Mouse (Mus musculus): ENCODE results near the gene Foxp1. TPM values are rescaled to one million over a fixed set of nuclear protein-coding genes. Genes with fewer than 3 reads are reported as not detected.

Gene Foxp1
- total RNA-seq, 2 experiments from 2014 or later, result 94.3 to 100 TPM

DNA sequence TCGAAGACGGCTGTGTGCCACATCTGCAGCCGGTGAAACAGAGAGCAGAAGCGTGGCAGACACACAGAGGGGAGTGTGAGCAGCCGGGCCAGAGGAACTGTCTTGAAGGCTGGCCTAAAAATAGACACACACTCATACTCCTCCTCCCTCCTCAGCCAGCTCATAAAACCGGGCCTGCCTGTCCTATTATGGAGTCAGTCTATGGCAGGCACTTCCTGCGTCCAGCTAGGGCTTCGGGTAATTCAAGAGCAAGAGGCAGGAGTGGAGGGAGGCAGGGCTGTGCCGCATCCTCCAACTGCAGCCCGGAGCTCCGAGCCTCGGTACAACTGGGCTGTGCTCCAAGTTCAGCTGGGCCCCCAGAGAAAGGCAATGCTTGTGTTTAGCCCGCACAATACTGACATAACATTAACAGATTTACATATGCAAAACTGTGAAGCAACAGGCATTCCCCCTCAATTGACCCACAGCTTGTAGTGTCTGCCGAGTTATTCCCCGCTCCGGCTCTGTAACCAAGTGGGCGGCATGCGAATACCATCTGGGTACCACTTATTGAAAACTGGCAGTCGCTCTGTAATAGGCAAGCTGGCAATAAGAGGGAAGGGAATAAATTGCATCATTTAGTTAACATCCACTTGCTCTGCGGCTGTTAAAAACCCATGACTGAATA is 37.2 kb downstream of the Foxp1 start:
- DNase-seq (ENCODE audit: low spot score in 2 of 2), result peak; percentile 91 to 94

DNA sequence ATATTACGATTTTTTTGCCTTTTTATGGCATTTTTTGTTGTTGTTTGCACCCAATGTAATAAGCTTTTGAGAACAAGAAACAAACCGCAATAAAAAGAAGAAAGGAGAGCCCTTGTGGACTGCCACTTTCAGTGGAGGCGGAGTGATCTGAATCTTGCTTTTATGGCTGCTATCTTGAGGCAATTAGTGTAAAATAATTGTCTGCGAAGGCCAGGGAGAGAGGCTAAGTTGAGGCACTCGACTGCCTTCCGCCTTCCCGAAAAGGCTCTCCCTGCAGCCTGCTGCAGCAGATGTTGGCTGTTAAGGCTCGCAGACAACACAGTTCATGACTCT is 37.7 kb downstream of the Foxp1 start:
- DNase-seq (ENCODE audit: low spot score in 2 of 2), result no peak

DNA sequence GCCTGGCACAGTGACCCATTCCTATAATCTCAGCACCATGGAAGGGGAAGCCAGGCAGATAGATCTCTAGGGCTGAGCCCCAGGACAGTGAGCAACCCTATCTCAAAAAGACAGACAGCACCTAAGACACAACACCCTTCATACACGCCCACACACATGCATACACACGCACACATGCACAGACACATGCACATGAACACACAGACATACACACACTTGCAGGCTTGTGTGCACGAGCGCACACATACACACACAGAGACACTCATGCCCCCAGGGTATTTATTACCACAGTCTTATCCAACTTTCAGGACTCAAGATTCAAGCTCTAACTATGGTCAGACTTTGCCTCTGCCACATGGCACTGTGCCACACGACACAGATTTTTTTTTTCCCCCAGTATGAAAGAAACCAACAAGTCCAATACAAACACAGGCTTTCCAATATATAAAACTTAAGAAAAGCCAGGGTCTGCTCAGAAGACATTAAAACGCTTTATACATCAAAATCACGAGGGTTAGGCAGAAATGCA is 38.3 kb downstream of the Foxp1 start:
- DNase-seq (ENCODE audit: low spot score in 2 of 2), result no peak

DNA sequence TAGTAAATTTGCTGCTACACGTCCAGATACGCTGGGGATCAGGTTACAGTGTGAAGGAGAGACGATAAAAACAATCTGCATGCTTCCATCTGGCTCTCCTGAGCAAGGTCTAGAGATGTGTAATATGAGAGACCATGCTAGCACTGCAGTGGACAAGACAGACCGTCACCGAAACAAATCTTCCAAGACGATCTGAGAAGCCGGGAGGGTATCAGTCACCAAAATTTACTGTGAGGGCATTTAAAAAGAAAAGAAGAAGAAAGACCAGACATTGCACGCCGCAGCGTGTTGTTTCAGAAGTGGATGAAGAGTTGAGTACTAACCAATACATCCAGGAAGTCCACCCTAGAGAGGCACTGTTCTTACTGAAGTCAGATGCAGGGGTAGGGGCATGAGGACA is 39.0 kb downstream of the Foxp1 start:
- no peak for DNase-seq (ENCODE audit: low spot score in 2 of 2)

DNA sequence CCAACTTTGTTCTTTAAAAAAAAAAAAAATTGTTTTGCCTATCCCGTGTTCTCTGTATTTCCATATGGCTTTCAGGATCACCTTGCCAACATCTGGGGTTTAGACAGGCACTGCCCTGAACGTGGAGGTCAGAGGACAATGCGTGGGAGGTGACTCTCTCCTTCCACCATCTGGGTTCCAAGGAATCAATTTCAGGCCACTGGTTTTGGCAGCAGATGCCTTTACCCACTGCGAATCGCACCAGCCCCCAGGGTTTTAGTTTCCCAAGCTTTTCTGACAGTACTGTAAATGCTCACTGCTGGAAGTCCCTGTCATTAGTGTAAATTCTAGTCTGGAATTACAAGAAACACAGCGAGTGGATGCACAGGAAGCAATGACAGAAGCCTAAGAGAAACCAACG is 41.0 kb downstream of the Foxp1 start:
- no peak for DNase-seq (ENCODE audit: low spot score in 2 of 2)

DNA sequence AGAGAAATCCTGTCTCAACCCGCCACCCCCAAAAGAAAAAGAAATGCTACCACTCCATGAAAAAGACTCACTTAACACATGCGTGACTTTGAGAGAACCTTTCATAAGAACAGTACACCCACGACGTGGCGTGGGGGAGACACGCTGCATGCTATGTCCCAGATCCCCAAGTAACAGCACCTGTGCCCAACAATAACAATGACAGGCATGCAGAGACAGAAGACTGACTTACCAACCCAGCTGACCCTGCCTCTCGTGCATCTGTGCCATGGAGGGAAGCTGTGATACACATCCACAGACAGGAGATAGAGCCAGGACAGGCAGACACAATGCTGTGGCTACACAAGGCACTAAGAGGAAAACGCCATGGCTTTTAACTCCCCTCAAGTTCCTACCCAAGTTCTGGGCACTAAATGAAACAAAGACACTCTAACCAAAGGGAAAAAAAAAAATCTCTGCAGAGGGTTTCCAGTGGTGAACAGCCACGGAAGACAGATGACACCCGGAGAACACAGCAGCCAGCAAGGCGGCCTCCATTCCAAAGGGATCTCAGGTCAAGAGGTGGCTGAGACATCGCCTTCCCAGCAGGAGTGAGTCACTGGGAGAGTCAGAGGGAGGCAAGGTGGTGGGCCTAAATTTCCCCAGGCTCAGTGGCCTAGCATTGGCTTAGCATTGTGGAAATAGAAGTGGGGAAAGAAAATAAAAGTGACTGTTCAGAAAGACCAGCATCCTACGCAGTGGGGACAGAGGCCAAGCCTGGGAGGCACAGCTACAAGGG is 43.5 kb downstream of the Foxp1 start:
- DNase-seq (ENCODE audit: low spot score in 2 of 2), result no peak

DNA sequence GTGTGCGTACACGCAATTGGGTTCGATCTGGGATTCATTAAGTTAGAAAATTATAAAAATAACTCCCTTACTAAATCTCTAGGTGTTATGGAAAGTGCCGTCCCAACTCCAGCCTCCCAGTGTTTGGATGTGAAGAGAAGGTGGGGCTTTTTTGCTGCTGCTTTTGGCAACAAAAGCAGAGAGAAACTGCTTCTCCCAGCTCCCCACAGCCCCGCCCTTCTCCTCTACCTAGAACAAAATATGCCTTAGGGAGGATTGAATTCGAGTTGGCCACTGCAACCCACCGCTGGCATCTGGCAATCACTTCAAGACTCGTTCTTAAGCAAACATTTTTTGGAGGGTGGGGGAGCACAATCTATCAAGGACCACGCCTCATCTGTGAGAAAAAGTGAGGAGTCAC is 47.5 kb downstream of the Foxp1 start:
- no peak for DNase-seq (ENCODE audit: low spot score in 2 of 2)

DNA sequence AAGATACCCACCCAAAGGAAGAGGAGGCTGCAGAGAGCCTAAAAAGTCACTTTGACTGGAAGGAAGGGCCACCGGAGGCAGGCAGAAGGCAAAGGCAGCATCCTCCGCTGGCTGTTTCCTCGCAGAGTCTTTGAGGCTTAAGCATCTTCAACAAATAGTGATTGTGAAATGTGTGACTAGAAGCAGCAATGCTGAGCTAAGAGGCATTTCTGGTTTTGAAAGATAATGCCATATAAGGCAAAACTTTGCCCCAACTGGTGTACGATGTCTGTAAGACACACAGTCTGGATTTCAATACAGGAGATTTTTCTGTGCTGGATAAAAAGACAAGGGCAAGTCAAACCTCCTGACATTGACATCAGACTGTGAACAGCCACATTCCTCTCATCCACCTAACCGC is 51.6 kb downstream of the Foxp1 start:
- DNase-seq (ENCODE audit: low spot score in 2 of 2), result no peak

DNA sequence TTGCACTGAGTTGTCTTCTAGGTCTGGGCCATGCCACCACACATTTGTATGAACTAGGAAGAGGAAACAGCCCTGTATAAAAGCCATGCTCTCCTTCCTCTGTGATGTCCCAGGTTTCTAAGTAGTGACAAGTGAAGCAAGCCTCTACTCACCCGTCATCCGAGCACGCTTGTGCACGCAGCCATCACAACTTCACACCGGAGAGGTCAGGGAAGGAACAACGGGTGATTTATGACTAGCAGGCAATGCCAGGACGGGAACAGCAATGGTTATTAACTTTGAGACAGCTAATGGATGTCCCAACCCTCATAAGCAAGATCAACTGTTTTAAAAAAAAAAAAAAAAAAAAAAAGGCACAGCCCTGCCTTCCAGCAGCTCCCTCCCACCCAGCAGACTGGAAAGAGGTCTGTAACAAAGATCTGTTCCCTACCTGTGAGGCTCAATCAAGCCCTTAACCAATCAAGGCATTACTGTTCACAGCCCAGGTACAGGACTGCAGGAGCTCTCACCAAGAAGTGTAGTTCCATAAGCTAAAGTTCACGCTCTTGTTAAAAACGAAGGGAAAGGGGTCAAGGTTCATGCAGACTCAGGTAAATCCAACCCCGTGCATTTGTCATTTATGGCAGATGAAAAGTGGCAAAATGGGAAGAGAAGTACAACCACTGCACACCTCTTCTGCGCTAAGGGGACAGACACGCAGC is 53.2 kb downstream of the Foxp1 start:
- no peak for DNase-seq (ENCODE audit: low spot score in 2 of 2)

DNA sequence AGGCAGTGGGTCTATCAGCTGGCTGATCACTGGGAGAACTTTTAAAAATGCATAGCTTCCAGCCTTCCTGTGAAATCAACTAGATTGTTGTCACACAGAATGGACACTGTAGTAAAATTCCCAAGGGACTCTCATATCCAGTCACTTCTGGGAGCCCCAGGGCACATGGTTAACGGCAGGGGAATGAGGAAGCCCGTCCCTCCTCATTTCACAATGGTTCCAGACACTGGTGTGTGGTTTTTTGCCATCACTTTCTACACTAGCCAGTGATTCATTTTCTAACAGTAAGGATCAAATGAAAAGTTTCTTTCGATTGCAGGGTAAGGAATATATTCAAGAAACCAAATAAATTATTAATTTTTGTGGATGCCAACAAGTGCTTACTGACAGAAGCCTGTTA is 54.7 kb downstream of the Foxp1 start:
- DNase-seq (ENCODE audit: low spot score in 2 of 2), result no peak

DNA sequence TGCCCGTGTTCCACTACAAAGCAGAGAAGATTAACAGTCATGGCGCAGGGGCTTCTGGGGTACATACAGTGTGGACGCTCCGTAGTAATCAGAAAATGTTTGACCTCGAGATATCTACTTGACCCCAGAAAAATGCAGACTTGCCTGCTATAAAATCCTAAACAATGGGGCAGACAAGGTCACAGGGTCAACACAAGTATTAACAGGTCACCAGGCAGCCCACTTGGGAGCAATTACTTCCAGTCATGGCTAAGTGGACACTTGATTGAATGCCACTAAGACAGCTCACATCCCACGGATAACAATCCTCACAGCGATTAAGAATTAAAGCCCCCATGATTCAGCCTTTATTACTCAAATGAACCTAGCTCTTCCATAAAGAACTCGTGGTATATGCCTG is 55.4 kb downstream of the Foxp1 start:
- DNase-seq (ENCODE audit: low spot score in 2 of 2), result no peak

DNA sequence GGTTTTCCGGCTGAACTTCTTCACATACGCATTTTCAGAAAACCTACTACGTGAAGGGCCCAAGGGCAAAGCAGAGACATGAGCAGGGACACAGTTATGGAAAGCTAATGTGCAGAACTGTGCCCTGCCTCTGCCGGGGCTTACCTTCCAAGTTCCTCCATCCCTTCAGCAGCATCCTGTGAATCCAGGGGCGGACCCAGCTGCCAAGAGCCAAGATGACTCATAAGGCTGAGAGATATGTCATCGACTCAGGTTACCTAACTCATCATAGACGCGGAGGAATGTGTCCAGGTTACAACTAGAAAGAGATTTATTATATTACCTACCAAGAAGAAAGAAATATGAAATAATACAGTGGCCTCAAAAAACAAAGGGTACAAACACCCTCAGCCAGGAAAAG is 56.2 kb downstream of the Foxp1 start:
- no peak for DNase-seq (ENCODE audit: low spot score in 2 of 2)

DNA sequence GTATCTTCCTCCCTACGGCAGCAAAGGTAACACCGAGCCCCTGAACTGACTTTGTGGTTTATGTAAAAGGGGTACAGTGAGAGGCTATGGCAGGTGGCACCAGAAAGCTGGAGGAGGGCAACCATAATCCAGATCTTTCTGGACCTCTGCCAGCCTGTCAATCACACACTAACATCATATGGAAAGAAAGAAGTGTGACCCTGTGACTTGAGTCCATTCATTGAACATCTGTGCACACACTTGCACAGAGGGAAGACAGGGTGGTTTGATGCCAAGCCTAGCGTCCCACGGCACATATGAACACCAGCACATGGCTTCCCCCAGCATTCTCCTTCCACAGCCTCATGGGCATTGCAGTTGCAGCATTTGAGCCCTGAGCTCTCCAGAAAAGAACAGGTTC is 58.1 kb downstream of the Foxp1 start:
- DNase-seq (ENCODE audit: low spot score in 2 of 2), result peak in 1 of 2 experiments; percentile 17

DNA sequence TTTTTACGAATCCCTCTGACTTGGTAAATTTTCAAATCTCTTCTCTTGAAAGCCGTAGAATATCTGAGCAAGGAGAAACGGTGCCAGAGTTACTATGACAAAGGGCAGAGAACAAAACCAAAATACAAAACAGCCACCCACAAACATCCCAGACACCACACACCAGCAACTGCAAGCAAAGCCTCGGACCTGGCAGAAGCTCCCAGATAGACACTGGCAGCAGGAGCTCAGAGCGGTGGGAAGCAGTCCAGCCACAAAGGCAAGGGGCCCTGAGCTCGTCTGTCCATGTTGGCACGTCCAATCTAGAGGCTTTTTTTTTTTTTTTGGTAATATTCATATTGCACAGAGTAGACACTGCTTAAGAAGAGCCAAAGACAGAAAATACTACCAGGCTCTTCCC is 58.6 kb downstream of the Foxp1 start:
- no peak for DNase-seq (ENCODE audit: low spot score in 2 of 2)

DNA sequence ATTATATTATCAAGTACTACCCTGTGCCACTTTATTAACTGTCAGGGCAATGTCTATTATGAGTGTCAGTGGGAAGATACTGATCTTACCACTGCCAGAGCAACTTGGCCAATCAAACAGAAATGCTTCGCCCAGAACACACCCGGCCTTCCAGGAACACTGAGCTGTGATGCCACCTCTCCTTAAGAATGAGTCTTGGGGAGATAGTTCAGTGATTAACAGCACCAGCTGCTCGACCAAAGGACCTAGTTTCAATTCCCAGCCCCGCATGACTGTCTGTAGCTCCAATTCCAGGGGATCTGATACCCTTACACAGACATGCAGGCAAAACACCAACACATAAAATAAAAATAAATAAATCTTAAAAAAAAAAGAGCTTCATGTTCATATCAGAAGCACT is 63.7 kb downstream of the Foxp1 start:
- DNase-seq (ENCODE audit: low spot score in 2 of 2), result no peak

DNA sequence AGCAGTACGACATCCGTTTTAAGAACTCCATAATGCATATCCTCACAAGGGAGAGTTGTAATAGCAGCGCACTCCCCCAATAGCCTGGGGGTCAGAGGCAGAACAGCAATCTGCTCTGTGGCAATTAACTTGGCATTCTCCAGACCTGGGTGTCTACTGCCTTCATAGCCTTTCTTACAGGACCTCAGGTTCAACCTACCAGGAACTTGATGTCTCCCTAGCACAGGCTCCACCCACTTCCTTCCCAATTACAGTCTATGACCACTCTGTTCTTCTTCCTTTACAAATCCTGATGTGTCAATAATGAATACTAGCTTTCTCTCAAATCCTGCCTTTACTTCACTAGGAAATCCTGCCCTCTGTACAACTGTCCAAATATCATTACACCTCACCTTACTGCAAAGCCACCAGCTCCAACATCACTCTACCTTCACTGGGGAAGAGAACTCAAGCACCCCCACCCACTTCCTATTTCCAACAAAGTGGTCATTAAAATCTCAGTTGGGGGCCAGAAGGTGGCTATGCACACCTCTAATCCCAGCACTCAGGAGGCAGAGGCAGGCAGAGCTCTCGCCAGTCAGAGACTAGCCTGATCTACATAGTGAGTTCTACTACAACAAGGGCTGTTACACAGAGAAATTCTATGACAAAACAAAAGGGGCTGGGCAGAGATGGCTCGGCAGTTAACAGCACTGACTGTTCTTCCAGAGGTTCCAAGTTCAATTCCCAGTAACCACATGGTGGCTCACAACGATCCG is 68.6 kb downstream of the Foxp1 start:
- DNase-seq (ENCODE audit: low spot score in 2 of 2), result no peak

DNA sequence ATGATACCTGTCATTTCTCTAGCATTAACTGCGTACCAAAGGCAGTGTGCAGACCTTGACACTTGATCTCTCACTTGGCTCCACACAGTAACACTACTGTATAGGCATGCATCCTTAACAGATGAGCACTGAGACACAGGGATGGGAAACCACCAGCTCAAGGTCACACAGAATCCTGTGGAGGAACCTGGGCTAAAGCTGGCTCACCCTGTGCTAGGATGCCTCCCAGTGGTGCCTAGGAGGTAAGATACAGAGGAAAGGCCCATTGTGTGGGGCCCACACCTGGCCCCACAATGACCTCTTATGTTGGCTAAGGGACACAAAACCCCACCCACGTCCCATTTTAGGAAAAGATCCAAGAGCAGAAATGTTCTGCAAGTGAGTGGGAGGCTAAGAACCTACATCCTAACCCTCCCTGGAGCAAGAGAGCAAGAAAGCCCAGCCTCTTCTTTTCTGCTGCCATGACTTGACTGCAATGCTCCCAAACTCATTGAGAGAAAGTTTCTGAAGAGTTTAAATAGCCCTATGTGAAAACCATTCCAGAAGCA is 69.8 kb downstream of the Foxp1 start:
- DNase-seq (ENCODE audit: low spot score in 2 of 2), result no peak

DNA sequence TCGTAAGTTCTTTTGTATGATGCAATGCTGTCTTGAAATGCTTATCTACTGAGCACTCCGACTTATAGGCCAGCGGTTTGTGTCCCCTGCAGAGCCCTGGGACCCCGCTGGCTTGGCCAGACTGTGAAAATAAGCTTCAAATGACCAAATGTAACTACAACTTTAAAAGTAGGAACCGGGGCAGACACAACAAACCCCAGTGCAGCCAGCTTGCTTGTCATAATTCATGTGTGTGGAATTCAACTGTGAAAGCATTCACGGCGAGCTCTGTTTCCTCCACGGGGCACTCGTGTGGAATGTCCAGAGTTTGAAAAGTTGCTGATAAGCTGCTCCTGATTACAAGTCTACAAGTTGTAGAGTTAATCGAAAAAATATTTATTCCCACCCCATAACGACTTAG is 71.0 kb downstream of the Foxp1 start:
- DNase-seq (ENCODE audit: low spot score in 2 of 2), result no peak

DNA sequence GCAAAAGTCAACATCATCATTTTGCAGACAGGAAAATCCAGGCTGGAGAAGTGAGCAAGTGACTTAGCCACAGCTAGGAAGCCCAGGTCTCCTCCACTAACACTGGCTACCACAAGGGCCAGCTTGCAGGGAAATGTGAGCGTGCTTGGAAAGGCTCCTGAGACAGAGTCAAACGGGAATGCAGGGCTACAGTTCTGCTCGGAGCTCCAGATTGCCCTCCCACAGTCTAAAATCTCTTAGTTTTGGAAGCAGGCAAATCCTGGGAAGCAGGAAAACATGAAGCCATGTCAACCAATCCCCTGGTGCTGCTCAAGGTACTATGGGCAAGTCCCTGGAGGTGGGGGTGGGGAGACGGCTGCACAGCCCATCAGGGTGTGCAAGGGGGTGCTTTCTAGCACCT is 75.1 kb downstream of the Foxp1 start:
- DNase-seq (ENCODE audit: low spot score in 2 of 2), result peak in 1 of 2 experiments; percentile 63

DNA sequence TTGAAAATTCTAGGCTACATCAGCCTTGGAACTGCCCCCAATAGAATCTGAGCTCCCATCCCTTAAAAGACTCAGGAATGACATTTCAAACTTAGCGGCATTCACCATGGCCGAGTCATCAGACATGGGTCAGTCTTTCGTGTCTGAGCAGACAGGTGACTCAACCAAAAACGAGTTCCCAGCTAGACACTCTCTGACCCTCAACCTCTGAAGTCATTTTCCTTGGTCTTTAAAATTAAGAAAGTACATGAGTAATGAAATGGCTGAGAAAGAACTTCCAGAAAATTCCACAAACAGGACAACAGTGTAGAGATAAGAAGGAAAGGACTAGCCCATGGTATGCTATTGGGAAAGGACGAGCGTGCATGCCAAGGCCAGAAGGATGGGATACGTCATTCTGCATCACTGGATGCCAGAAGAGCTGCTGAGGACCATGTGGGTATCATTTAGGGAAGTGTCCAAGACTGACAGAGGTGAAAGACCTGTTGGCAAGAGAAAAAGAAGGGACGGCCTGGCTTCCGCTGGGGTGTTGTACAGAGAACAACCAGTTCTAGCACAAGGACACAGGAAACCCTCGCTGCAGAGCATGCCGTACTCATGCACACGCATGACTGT is 75.6 kb downstream of the Foxp1 start:
- DNase-seq (ENCODE audit: low spot score in 2 of 2), result no peak

DNA sequence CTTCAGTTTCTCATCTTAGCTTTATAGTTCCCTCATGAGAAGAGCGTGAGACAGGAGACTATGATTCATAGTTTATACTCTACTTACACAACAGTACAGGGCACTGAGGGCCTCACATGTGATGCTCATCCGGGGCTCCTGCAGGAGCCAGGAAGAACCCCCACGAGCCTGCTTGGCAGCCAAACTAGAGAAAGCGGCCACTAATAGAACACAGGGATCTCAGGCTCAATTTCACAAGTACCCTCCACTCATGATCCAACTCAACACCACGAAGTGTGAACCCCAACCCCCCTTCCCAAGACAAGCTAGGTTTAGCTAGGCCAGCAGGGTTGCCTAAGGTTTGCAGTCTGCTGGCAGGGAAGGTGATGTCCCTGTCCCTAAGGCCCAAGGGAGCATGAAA is 79.1 kb downstream of the Foxp1 start:
- no peak for DNase-seq (ENCODE audit: low spot score in 2 of 2)

All from layer of hippocampus, adult 18-20 months (tissue).